In genomic region chr8:114165741-114166140, GRCm38 (mm10) we compare ENCODE assay signal across 21 mouse cellular contexts. TPM values are rescaled to one million over a fixed set of nuclear protein-coding genes. Genes with fewer than 3 reads are reported as not detected.
"Had no signal": no experiment of that assay in that cellular context is flagged by ENCODE, and none has a peak within 500 bp of the region (broad histone marks: within the 10 kb centered on the region; RNA-seq: fewer than 3 reads in every experiment).

No protein-coding gene starts in this region.

- H3K36me3 ChIP-seq: kidney, embryonic 15.5 days; limb, embryonic 12.5 days; limb, embryonic 15.5 days; liver, embryonic 12.5 days; liver, embryonic 15.5 days; lung, embryonic 15.5 days; midbrain, embryonic 10.5 days; midbrain, embryonic 13.5 days; neural tube, embryonic 12.5 days; neural tube, embryonic 15.5 days had no signal

- H3K9ac ChIP-seq: kidney, embryonic 15.5 days; limb, embryonic 12.5 days; limb, embryonic 15.5 days; liver, embryonic 12.5 days; liver, embryonic 15.5 days; lung, embryonic 15.5 days; midbrain, embryonic 13.5 days; neural tube, embryonic 12.5 days; neural tube, embryonic 15.5 days had no signal

- H3K4me2 ChIP-seq: kidney, embryonic 15.5 days; limb, embryonic 12.5 days; limb, embryonic 15.5 days; liver, embryonic 12.5 days; liver, embryonic 15.5 days; lung, embryonic 15.5 days; midbrain, embryonic 13.5 days; neural tube, embryonic 12.5 days; neural tube, embryonic 15.5 days had no signal

- H3K9me3 ChIP-seq: kidney, embryonic 15.5 days; limb, embryonic 12.5 days; limb, embryonic 15.5 days; liver, embryonic 12.5 days; liver, embryonic 15.5 days; lung, embryonic 15.5 days; megakaryocyte, embryonic 14.5 days; midbrain, embryonic 10.5 days; midbrain, embryonic 13.5 days; neural tube, embryonic 12.5 days; neural tube, embryonic 15.5 days had no signal

- ATAC-seq: liver, embryonic 12.5 days; midbrain, embryonic 13.5 days had no signal

- H3K27ac ChIP-seq: kidney, embryonic 15.5 days; limb, embryonic 12.5 days; limb, embryonic 15.5 days; liver, embryonic 12.5 days; liver, embryonic 15.5 days; lung, embryonic 15.5 days; midbrain, embryonic 10.5 days; midbrain, embryonic 13.5 days; neural tube, embryonic 12.5 days; neural tube, embryonic 15.5 days had no signal

- H3K4me1 ChIP-seq: kidney, embryonic 15.5 days; limb, embryonic 12.5 days; limb, embryonic 15.5 days; liver, embryonic 12.5 days; liver, embryonic 15.5 days; lung, embryonic 15.5 days; megakaryocyte, embryonic 14.5 days; neural tube, embryonic 12.5 days; neural tube, embryonic 15.5 days had no signal

- H3K27me3 ChIP-seq: kidney, embryonic 15.5 days; limb, embryonic 12.5 days; limb, embryonic 15.5 days; liver, embryonic 12.5 days; liver, embryonic 15.5 days; lung, embryonic 15.5 days; megakaryocyte, embryonic 14.5 days; midbrain, embryonic 13.5 days; neural tube, embryonic 12.5 days; neural tube, embryonic 15.5 days had no signal

- DNase-seq: kidney, adult 2 months; kidney, postnatal 10 days; kidney, postnatal 36 days; layer of hippocampus, adult 9-11 months; lung, adult 18-20 months; lung, postnatal 10 days; lung, postnatal 36 days; thymus, adult 18-20 months; thymus, postnatal 36 days had no signal

- H3K4me3 ChIP-seq: kidney, embryonic 15.5 days; limb, embryonic 12.5 days; limb, embryonic 15.5 days; liver, embryonic 12.5 days; liver, embryonic 15.5 days; lung, embryonic 15.5 days; megakaryocyte, embryonic 14.5 days; midbrain, embryonic 10.5 days; midbrain, embryonic 13.5 days; neural tube, embryonic 12.5 days; neural tube, embryonic 15.5 days had no signal

RNA-seq across cellular contexts. Expression of gene Vat1l, which starts 39.7 kb away (rescaled TPM):
- polyA plus RNA-seq: spleen, adult 2 months had no signal
